Mouse (Mus musculus) layer of hippocampus, adult 8-10 months (tissue): ENCODE data around the gene Tmbim1. TPM values are rescaled to one million over a fixed set of nuclear protein-coding genes. Genes with fewer than 3 reads are reported as not detected.
A peak's percentile ranks its signal among the peaks of the same experiment; 100 is the strongest.
"Not testable (repeated sequence)": the region's sequence is repeated elsewhere in the genome, so short reads cannot be mapped to it uniquely, and the experiment has no call there.

Experiments
- DNase-seq, 2 experiments: peaks; one replicate each; pipeline ENCODE4 v3.0.0; 2022; ENCODE audit warnings: low spot score in 2 of 2
- total RNA-seq, 4 experiments: library from RNA; stranded (reverse); gene quantifications; 2 replicates each; pipeline ENCODE4 v1.2.4; 2022

Tmbim1 gene
- 10 to 100 TPM; 24.9 to 37.2 (median 33.3) TPM for total RNA-seq

DNA sequence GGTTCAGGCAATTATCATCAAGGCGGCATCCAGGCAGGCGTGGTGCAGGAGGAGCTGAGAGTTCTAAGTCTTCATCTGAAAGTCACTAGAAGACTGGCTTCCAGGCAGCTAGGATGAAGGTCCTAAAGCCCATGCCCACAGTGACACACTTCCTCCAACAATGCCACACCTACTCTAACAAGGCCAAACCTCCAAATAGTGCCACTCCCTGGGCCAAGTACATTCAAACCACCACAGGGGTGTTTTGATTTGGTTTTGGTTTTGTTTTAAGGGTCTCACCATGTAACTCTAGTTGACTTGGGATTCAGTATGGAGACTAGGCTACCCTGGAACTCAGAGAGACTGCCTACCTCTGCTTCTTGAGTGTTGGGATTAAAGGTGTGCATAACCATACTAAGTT lies at the start of gene Tmbim1:
TSS of gene Tmbim1 (minus strand) at position 101 of the 400 bp plus-strand sequence.
- DNase-seq, result no peak

DNA sequence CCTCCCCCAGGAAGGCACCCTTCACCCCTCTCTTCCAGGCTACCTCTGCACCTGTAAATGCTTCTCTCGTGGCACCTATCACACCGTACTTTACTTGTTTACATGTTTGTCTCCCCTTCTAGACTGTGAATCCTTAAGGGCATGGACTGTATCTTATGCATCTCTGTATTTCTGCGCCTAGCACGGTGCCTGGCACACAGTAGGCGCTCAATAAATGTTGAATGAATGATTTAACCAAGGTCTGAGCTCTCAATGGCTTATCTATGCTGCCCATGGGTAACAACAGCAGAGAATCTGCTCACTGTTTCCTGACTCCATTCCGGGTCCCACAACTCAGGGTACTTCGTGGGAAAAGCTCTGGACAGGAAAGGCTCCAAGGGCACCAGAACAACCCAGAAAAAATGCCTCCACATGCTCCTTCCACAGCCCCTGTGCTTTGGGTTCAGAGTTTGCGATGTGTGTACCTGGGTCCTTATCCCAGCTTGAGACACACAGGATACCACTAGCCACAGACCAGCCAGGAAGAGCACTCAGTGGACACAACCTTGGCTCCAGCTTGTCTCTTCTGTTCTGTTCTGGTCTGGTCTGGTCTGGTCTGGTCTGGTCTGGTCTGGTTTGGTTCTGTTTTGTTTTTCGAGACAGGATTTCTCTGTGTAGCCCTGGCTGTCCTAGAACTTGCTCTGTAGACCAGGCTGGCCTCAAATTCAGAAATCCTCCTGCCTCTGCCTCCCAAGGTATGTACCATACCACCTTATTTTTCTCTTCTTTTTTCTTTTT lies 48.2 kb upstream of the Tmbim1 start:
- DNase-seq, result no peak

DNA sequence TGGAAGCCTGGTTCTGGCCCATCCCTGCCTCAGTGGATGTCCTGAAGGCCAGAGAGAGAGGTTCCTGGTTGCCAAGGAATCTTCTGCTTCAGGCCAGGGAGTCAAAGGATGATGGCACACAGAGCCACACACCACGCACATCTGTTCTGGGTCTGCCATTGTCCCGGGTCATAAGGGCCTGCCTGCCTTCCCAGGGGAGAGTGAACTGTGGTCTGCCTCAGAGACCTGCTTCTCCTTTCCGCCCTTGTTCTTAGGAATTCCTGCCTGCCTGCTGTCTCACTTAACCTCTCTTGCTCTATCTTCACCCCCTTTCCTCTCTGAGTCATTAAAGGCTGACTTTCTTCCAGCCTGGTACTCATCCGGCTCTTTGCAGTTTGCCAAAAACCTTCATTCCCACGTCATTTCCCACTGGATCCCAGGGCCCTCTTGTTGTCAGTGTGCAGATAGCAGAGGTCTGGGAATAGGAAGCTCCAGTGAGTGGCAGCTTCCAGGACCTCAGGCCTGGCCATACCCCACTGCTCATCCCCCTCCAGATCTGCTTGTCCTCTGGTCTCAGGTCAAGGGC lies 47.2 kb upstream of the Tmbim1 start:
- no peak for DNase-seq

DNA sequence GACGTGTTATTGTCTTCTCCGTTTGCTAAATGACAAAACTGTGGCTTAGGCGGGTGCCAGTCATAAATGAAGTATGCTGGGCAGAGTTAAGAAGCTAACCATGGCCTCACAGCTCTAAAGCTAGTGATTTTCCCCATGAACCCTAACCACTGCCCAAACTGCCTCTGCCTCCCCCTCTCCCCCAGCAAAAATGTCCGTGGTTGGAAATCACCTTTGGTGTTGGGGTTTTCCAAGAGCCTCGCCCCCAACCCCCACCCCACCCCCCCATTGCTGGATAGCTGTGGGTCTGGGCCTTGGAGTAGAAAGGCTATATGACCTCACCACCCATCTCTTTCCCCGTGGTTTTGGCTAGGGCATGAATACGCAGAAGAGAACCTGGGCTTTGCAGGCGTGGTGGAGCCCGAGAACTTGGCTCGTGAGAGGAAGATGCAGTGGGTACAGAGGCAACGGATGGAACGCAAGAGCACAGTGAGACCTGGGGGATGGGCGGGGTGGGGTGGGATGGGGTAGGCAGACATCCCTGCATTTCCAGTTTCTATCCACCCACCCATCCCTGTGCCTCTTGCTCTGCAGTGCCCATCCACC lies 45.9 kb upstream of the Tmbim1 start:
- no peak for DNase-seq

DNA sequence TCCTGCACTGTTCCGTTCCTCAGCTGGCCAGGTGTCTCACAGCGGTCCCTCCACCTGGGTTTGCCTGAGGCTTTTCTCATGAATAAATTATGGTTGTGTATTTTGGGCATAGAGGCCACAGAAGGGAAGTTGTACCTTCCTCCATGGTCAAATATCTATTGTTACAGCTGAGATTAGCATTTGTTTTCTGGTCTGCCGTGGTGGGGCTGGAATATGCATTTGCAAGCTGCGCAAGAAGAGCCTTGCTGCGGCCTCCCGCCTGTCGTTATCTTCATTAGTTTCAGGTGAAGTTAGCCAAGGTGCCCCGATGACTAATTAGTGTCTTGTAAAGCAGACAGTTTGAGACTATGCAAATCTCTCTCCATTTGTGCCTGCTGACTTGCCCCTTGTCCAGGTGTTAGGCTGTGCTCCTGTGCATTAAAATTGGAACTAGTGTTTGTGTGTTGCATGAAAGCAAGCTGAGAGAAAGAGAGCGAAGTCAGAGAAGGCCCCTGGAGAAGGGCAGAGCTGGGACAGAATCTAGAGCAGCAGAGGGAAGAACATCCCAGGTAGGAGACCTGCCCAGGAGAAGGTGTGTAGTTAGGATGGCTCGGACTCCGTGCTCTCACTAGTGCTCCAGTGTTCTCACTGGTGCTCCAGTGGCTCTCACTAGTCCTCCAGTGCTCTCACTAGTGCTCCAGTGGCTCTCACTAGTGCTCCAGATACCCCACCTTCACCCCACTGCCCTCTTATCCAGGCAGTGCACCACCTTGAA lies 38.9 kb upstream of the Tmbim1 start:
- DNase-seq, result no peak

DNA sequence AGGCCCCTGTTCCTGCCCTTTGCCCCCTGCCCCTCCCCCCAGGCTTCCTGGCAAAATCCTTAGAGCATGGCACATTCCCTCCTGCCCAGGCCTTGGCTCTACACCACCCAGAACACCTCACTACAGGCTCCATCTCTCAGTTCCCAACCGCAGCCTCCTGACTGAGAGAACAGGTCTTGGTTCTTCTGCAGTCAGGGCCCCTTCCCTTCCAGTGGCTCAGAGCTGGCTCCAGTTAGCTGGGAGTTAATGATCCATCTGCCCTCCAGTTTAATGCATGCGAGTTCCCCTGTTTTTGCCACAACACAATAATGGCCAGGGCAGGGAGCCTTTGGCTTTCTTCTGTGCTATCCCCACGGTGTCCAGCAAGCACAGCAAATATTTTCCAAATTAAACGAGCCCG lies 37.7 kb upstream of the Tmbim1 start:
- DNase-seq, result no peak

DNA sequence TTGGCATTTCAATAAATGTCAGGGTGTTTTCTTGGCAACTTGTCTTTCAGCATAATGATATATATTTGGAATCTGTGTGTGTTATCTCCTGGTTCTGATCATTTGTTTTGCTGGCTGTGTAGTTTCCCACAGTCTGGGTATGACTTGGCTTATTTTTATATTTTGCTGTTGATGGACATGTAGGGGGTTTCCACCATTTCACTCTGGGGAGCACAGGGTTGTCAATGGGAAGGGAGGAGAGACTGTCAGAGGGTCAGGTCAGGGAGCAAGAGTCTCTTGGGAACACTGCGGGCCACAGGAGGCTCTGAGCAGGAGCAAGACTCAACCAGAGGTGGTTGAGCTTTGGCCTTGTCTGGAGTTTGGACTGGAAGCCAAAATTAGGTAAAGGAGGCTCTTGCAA lies 36.9 kb upstream of the Tmbim1 start:
- no peak for DNase-seq

DNA sequence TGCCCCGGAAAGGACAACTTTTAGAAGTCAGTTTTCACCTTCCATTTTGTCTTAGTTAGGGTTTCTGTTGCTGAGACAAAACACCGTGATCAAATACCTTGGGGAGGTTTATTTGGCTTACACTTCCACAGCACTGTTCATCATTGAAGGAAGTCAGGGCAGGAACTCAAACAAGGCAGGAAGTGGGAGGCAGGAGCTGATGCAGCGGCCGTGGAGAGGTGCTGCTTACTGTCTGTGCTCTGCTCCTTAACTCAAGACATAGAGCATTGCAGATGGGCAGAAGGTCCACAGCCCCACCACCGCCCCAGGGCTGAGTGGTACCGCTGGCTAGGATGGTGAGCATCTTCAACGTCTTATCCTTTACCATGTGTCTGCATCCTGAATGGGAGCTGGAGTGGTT lies 36.5 kb upstream of the Tmbim1 start:
- DNase-seq, result no peak

DNA sequence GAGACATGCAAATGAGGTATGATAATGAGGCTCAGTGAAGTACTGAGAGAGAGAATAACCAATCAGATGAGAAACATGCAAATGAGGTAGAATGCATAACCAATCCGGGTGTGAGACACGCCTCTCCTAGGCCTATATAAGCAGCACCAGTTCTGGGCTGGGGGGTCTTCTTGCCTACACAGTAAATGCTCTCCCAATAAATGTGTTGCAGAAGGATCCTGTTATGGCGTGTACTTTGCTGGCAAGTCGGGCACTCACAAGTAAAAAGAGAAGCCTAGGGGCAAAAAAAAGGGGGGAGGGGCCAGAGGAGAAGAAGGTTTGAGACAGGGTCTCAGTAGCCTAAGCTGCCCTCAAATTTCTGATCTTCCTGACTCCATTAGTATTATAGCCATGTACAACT lies 35.6 kb upstream of the Tmbim1 start:
- DNase-seq, result not testable (repeated sequence)

DNA sequence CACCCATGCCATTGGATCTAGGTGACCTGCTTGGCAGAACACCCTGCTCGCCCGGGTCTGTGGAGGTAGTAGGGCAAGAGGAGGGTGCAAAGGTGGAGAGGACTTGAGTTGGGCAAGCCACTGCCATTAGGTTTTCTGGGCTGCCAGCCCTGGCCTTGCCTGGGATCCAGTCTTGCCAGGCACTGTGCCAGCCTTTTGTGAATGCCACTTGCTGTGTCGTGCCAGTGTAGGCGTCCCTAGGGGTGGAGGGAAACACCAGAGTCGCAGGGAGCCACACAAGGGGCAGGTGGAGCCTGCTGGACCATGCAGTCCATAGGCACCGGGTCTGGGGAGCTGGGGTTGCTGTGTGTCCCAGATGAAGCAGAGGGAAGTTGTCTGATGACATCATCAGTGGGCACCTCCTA lies 34.9 kb upstream of the Tmbim1 start:
- DNase-seq, result peak; percentile 66 to 69

DNA sequence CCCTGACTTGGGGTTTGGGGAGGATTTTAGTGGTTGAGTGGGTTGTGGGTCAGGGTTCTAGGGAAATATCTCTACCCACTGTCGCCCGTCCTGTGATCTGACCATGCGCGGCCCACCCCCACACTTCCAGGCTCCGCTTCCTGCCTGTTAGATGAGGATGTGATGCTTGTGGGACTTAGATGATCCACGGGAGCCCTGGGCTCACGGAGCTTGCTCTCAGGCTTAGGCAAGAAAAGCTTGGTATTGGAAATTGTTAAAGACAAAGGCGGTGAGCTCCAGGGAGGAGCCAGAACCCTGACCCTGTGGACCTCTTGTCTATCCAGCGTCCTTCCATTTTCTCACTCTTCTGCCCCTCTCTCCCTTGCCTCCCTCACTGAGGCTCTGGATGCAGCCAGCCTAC lies 34.5 kb upstream of the Tmbim1 start:
- DNase-seq, result no peak

DNA sequence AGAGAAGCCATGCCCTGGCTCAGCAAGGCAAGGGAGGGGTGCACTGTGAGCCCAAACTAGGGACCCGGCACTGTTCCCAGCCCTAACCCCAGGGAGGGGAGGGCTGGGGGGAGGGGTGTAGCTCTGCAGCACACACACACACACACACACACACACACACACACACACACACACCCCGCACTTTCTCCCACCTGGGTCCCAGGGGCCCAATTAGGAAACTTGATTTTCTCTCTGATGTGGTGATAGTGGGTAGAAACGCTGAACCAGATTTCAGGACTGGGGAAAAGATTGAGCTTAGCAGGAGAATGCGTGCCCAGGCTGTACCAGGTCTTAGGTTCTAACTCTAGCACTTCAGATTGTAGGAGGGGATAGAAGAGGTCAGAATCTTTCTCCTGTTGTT lies 33.2 kb upstream of the Tmbim1 start:
- no peak for DNase-seq

DNA sequence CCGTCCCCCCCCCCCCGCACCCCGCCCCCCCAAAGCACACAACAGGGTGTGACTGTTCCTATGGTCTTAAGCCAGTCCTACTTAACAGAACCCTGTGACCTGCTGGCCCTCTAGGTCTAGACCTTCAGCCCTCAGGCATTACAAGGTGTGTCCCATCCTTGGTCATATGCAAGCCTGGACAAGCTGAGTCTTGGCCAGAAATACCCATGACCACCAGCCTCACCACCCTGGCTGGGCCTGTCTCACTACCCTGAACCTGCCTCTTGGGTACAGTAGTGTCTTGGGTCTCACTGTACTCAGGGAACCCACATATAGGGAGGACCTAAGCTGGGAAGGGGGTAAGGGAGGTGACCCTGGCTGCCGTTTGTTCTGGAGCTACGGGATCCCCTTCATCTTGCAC lies 32.6 kb upstream of the Tmbim1 start:
- DNase-seq, result no peak

DNA sequence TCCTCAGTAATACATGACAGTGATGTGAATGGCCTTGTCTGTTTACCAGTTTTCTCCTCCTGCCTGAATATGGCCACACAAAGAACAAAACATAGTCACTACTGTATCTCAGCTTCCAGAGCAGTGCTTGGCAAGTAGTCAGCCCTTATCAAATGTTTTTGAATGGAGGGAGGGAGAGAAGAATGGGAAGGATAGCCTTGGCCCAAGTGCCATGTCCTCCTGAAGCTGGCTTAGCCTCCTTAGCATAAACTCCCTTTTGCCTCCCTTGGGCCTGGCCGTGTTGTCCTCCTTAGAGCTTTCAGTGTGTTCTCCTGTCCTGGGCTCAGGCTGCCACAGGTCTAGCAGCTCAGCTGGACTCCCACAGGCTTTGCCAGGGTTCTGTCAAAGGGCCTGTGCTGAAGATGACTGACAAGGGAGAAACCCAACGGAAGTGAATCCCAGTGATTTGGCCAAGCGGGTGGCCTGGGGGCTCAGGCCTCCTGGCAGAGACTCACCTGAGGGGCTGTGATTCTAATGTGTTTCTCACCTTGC lies 31.9 kb upstream of the Tmbim1 start:
- DNase-seq, result no peak

DNA sequence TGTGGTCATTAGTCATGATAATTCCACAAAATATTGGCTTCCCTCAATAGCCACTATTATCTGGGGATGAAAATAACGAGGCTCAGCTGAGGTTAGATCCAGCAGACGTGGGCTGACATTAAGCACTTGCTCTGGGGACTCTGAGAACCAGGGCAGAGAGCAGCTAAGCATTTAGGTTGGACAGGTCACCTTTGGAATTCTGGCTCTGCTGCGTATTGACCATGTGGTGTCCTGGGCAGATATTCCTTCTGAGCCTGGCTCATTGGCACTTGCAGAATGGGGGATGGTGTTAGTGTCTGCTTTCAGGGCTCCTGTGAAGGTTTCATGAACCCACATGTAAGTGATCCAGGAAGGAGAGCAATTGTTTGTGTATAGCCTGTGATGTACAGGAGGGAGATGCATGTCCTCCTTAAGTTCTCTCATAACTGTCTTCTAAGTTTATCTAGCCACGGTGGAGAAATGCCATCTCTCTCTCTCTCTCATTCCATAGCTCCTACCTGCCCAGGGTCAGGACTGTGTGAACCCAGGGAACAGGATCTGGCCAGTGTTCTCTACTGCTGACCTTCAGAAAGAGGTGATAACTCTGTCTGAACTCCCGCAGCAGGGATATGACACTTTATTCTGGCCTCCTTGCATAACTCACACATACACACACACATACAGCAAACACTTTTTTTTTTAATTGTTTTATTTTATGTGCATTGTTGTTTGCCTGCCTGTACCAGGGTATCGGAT lies 30.2 kb upstream of the Tmbim1 start:
- DNase-seq, result no peak

DNA sequence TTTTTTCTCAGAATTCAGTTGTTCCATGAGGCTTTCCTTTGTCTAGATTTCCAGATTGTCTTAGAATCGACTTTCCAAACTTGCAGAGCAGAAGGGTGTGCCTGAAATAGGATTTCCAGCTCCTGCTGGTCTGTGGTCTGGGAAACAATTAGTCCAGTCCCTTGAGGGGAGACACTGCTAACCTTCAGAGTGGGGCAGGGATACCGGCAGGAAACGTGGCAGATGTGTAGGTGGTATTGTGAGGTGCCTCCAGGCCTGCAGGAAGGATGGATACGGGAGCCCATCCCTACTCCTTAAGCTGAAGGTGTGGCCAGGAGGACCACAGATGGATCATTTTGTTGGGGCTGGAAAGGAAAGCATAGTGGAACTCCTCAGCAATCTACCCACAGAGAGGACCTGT lies 29.6 kb upstream of the Tmbim1 start:
- no peak for DNase-seq

DNA sequence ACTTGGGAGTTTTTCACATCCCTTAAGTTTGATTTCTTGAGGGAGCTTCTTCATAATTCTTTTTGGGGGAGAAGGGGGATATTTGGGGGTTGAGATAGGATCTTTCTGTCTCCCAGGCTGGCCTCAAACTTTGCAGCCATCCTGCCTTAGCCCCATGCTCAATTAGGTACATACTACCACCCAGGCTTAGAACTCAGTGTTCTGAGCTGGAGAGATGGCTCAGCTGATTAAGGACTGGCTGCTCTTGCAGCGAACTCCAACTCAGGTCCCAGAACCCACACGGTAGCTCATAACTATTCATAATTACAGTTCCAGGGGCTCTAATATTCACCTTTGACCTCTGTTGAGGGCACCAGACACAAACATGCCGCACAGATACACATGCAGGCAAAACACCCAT lies 29.2 kb upstream of the Tmbim1 start:
- no peak for DNase-seq

DNA sequence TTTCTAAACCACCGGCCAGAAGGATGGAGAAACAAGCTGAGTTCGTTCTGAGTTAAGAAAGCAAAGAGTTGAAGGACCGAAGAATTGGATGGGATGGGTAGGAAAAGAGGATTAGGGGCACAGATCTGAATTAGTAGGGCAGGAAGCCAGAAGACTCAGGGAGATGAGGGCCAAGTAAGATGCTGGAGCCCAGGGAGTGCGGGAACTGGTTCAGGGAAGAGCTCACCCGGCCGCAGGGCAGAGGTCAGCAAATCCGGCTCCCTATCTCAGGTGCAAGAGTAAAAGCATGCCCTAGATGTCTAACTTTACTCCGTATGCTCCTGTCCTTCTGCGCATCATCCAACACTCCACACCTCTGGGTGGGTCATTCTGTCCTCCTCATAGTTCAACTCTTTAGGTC lies 27.5 kb upstream of the Tmbim1 start:
- DNase-seq, result no peak

DNA sequence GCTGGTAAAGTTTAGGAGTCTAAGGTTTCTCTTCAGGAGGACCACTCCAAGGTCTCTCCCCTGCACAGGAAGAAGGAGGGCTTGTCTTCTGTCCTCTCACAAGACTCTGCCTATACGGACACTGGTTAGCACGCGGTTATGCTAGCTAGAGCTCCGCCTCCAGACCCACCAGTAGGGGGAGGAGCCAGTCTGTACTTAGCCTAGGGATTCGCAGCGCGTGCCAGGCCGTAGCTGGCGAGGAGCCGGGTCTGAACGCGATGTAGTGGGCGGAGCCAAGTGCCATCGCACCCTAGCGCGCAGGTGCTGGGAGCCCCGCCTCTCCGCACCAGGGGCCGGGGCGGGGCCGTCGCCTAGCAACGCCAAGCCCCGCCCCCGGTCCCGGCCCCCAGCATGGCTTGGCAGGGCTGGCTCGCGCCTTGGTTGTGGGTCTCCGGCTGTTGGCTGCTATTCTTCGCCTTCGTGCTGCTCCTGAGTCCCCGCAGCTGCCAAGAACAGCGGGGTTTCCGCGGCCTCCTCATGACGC lies 26.9 kb upstream of the Tmbim1 start:
- DNase-seq, result peak; percentile 94 to 97

DNA sequence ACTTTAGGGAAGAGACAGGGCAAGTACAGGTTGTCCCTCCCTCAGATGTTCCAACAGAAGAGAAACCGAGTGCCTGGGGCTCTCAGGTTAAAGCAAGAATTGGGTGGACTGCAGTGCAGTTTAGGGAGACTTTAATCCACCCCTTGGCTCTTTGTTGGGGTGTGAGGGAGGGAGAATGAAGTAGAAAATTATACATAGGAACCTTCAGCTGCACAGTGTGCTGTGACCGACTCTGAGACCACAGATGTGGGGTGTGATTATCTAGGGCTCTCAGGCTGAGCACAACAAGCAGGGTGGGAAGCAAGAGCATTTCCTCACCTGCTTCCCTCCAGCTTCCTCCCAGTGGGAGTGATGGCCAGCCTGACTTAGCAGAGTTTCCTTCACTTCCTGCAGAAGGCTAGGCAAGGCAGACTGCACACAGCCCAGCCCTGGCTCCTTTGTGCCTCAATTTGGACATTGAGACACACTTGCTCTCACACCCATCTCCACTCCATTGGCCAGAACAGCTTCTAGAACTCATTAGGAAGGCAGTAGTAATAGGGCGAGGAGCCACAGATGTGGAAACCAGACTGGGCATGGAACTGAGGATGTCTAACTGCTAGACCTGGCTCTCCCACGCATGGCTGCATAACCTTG lies 25.7 kb upstream of the Tmbim1 start:
- no peak for DNase-seq
